Mouse (Mus musculus) bone marrow, adult 2 months (tissue): ENCODE results near the gene Exoc4. TPM values are rescaled to one million over a fixed set of nuclear protein-coding genes. Genes with fewer than 3 reads are reported as not detected.

Experiments used
- H3K27ac ChIP-seq: fragments of 200-500 bp; 2 replicates; pipeline ENCODE4 v1.5.1; 2012; ENCODE audit warnings: low read depth, mild to moderate bottlenecking, control low read depth, inconsistent platforms, low read length; ENCODE audit not compliant: control insufficient read depth, poor library complexity, insufficient read depth
- H3K4me1 ChIP-seq: fragments of 200-500 bp; 2 replicates; pipeline ENCODE4 v1.6.1; 2011; ENCODE audit warnings: low read length; ENCODE audit not compliant: control insufficient read depth, insufficient read depth
- H3K4me3 ChIP-seq: fragments of 200-500 bp; replicated peaks from 2 replicates; pipeline ENCODE3; 2011; ENCODE audit warnings: mild to moderate bottlenecking, low read depth, low read length, control low read depth; ENCODE audit not compliant: control insufficient read depth
- CTCF ChIP-seq: fragments of 200-500 bp; IDR thresholded peaks from 2 replicates; pipeline ENCODE4 v1.5.1; 2011; ENCODE audit warnings: low read length, control low read depth; ENCODE audit not compliant: control insufficient read depth, insufficient read depth
- POLR2A ChIP-seq: fragments of 200-500 bp; IDR thresholded peaks from 2 replicates; pipeline ENCODE4 v1.6.1; 2011; ENCODE audit warnings: low read depth, mild to moderate bottlenecking, control low read depth, low read length, borderline replicate concordance; ENCODE audit not compliant: control insufficient read depth
- WGBS: fragments of 180-500 bp; shearing (Covaris S2); methylation state at CpG from one replicate; pipeline ENCODE4 v1.1.7; 2018; 5-methylcytosine and 5-hydroxymethylcytosine counted together
- polyA plus RNA-seq: library from polyadenylated mRNA; stranded (reverse); fragments of >200 nt; gene quantifications from 2 replicates; pipeline ENCODE4 v1.2.4, GENCODE M21; 2011; ENCODE audit warnings: low replicate concordance; ENCODE audit not compliant: missing spikeins, insufficient read depth, insufficient read length

Exoc4 gene
- polyA plus RNA-seq, 1 experiment, result 13.7 TPM

DNA sequence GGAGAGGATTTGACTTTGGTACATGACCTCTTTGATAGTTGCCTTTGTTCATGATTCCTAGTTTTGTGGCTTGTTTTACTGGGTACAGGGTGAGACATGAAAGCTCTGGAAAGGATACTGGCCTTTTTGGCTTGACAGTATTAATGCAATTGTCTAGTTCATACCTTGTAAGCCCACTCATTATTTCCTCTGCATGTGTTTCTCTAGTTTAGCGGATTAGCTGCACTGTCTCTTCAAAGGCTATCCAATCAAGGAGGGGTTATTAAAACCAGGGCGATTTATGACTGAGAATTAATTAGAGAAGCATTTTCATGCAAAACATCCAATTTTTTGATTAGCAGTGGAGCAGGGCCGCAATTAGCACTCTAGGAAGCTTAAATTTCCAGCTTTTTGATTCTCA is 216.5 kb downstream of the Exoc4 start:
- Histone ChIP-seq H3K4me1 (no peaks in the 10 kb centered on the region), H3K27ac (no peak overlapping the region), H3K4me3 (no peak overlapping the region)
- no peak for TF ChIP-seq CTCF
- TF ChIP-seq POLR2A, result no peak
- 75% methylated on average over 3 of the region's 3 CpGs for WGBS

DNA sequence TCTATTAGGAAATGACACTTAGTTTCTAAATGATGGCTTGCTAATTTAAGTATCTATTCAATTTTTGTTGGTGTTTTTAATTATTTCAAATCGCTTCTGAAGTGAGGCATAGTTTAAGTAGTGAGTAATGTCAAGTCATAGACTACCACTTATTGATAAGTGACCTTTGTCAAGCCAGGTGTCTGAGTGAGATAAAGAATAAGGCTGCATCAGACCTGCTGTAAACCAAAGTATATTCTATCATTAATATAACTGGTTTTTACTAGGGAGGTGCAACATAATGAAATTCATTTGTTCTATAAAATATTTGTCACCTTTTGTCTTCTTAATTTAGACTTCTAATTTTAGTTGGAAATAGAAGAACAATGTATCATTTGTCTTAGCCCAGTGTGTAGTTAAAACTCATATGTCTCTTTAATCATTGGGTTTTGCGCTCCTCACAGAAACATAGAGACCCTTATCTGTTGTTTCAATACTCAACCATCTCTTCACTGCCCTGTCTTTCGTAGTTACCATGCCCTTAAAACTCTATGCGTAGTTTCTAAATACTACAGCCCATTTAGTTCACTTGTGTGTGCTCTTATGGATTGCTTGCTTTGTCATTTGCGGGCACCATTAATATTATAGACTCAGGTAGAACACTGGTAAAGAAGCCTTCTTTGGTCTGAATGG is 217.4 kb downstream of the Exoc4 start:
- 82% methylated on average over 5 of the region's 5 CpGs for WGBS
- no peak overlapping the region for H3K27ac ChIP-seq

DNA sequence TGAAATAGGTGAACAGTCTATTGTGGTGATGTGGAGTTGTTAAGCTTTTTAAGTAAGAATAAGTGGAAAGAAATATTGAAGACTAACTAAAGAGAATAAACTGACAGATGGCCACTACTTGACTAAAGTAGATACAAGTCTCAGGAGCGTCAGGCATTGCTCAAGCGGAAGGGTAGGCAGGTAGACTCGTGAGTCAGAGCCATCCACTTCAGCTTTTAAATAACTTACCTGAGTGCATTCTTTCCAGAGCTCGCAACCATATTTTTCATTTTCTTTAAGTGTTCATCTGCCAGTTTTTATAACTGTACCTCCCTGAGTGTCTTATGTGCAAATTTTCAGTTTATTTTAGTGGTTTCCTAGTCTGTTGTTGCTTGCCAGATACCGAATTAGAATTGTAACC is 219.6 kb downstream of the Exoc4 start:
- no peak for TF ChIP-seq POLR2A
- TF ChIP-seq CTCF, result no peak
- Histone ChIP-seq H3K4me1 (no peaks in the 10 kb centered on the region), H3K27ac (no peak overlapping the region), H3K4me3 (no peak overlapping the region)
- 92% methylated on average over 5 of the region's 5 CpGs for WGBS

More for the DNA sequence above, 217.4 kb downstream of the Exoc4 start:
- H3K4me1 ChIP-seq, result no peaks in the 10 kb centered on the region
- TF ChIP-seq POLR2A (no peak), CTCF (no peak)
- no peak overlapping the region for H3K4me3 ChIP-seq

DNA sequence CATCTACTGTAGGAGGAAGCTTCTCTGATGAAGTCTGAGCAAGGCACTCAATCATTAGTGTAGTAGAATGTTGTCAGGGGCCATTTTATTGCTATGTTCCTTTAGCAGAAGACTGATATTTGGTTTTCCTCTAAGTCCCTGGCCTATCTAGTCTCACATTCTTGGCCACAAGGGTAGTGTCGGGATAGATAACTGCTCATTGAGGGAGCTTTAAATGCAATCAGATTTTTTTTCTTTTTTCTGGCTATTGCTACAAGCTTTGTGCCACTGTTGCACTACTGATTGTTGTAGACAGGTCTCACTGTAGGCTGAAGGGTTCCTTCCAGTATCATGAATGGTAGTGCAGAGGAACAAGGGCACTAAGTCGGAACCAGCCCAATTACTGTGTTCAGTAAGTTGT is 227.2 kb downstream of the Exoc4 start:
- H3K4me3 ChIP-seq, result no peak overlapping the region
- 72% methylated on average over 2 of the region's 2 CpGs for WGBS
- H3K4me1 ChIP-seq, result no peaks in the 10 kb centered on the region
- no peak overlapping the region for H3K27ac ChIP-seq
- TF ChIP-seq POLR2A, result no peak
- no peak for TF ChIP-seq CTCF

DNA sequence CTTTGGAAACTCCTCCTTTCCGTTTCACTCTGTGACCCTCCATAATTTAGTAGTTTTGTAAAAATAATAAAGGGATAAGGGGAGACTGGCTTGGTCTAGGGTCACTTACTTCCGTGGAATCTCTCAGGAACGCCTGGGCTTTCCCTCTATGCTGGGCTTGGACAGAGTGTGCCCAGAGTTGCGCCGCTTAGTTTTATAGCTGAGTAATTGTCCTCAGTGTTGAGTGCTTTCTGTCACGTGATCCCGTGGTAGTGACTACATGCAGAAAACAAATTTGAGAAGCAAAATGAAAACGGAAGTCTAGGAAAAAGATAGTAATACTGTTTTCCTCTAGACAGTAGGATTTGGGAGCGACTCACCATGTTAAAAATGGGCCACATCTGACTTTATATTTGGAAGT is 235.7 kb downstream of the Exoc4 start:
- TF ChIP-seq POLR2A (no peak), CTCF (no peak)
- Histone ChIP-seq H3K27ac (no peak overlapping the region), H3K4me3 (no peak overlapping the region), H3K4me1 (no peaks in the 10 kb centered on the region)
- WGBS, result 83% methylated on average over 9 of the region's 9 CpGs

DNA sequence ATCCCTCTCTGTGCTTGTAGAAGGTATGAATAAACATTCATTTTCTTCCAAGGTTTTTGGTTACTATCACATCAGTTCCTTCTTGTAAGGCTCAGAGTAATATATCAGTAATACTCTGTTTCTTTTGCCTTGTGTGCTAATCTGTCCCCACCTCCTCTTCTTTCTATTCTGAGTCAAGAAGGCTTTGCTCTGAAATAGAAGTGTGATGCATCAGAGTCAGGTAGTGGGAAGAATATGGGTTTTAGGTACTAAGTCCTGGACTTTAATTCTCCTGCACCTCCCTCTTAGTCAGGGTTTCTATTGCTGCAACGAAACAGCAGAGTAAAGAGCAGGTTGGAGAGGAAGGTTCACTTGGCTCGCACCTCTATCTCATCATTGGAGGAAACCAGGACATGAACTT is 240.9 kb downstream of the Exoc4 start:
- TF ChIP-seq CTCF, result no peak
- TF ChIP-seq POLR2A, result no peak
- 86% methylated on average over 2 of the region's 2 CpGs for WGBS
- H3K4me3 ChIP-seq, result no peak overlapping the region
- H3K4me1 ChIP-seq, result no peaks in the 10 kb centered on the region
- no peak overlapping the region for H3K27ac ChIP-seq

DNA sequence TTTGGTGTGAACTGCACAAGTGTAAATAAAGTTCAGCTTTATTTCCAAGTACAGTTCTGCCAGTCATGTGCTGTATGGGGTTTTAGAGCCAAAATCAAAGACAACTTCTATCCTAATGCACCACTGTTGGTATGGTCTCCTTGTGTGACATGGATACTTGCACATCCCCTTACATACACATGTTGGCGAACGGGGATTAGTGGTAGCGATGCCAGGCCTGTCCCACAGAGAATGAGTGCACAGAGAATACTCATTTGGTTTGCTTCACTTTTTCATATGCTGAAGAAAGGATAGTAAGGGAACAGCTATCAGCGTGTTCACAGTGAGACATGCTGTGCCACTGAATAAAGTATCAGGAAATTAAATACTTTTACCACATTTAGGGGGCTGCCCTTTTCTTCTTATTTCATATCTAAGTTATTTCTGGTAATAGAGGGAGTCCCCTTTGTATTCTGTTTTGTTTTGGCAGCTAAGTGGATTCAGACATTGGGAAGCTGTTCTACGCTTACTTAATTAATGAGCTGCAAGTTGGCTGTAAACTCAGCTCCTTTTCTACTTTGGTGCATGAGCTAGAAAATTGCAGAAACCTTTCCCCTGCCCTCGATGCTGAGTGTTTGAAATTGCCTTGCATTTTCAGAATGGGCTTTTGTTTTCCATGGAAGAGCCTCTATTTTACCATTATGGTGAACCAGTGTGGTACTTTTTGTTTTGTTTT is 247.4 kb downstream of the Exoc4 start:
- Histone ChIP-seq H3K4me3 (no peak overlapping the region), H3K27ac (no peak overlapping the region), H3K4me1 (no peaks in the 10 kb centered on the region)
- 88% methylated on average over 6 of the region's 6 CpGs for WGBS
- no peak for TF ChIP-seq CTCF
- TF ChIP-seq POLR2A, result no peak

DNA sequence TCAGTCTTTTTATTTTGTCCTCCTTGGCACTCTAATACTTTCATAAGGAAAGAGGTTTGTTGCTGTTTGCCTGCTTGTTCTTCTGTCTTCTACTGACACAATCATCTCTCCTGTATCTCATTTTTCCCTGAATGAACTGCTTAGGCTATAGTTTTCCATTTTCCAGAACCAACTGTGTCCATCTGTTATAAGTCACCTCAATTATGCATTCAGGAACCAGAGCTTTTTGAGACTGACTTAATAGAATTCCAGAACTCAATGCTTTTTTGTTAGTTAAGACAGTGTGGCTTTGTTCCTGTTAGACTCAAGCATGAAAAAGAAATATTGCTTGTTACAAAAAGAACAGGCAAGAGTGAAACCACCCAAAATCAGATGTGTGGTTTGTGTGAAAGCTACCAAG is 248.5 kb downstream of the Exoc4 start:
- no peak overlapping the region for H3K4me3 ChIP-seq
- TF ChIP-seq CTCF (no peak), POLR2A (no peak)
- H3K27ac ChIP-seq, result no peak overlapping the region
- H3K4me1 ChIP-seq, result no peaks in the 10 kb centered on the region
